Mouse (Mus musculus): ENCODE measurements around the gene Mbnl1. TPM values are rescaled to one million over a fixed set of nuclear protein-coding genes. Genes with fewer than 3 reads are reported as not detected.

Gene Mbnl1
- total and polyA plus RNA-seq, 3 experiments = 174 to 332 (median 249) TPM

DNA sequence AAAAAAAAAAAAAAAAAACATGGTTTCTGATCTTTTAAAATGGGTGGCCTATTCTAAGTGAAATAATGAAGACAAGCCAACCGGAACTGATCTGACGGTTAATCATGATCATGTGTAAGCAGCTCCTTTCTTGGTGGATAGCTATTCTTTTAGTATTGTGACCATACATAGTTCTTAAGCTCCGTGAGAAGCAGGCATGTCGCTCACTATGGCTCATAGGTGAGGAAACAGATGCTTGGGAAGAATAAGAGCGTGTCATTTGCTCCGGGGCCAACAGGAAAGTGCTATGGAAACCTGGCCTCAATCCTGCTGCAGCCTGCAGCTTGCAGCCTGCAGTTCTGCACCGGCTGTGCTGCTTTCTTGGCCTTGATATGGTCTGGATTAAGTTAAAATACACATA is 40.7 kb downstream of the Mbnl1 start:
- no peaks in the 10 kb centered on the region for H3K9me3 ChIP-seq (replicated peaks; ENCODE audit: low read length)
- peaks cover 79% of the 10 kb centered on the region for H3K79me2 ChIP-seq (replicated peaks; ENCODE audit: control insufficient read depth, extremely low read depth, insufficient read depth, poor library complexity, severe bottlenecking)
- dilution Hi-C loops (cut with MboI; ENCODE audit: extremely low pct_ligation_motif_present, extremely low pct_unique_long_range_greater_than_20kb, low sequenced_read_pairs) = no loop called here
- H3K36me3 ChIP-seq (replicated peaks in 1 of 2; ENCODE audit: control insufficient read depth in 1 of 2, insufficient read depth in 1 of 2, low read length in 1 of 2) = peaks cover 1 to 37% of the 10 kb centered on the region in 2 experiments
- peaks cover 12 to 83% of the 10 kb centered on the region in 2 experiments for H3K4me1 ChIP-seq (ENCODE audit: control insufficient read depth in 1 of 2, insufficient read depth in 2 of 2)
- in situ Hi-C loops (cut with MboI; ENCODE audit: low pct_ligation_motif_present, low pct_unique_long_range_greater_than_20kb, low sequenced_read_pairs) = no loop called here
- TF ChIP-seq SIN3A (IDR thresholded peaks at IDR 0.05; ENCODE audit: low read length) (no peak), MYC (IDR thresholded peaks at IDR 0.05; ENCODE audit: low read depth, low read length) (no peak), UBTF (IDR thresholded peaks at IDR 0.05; ENCODE audit: low read depth, low read length) (no peak), ZMIZ1 (IDR thresholded peaks at IDR 0.05; ENCODE audit: low read depth, low read length) (no peak), MXI1 (IDR thresholded peaks at IDR 0.05; ENCODE audit: low read depth, low read length) (no peak), PAX5 (IDR thresholded peaks at IDR 0.05; ENCODE audit: low read length) (no peak), ZC3H11A (IDR thresholded peaks at IDR 0.05; ENCODE audit: low read depth, low read length) (no peak), EP300 (IDR thresholded peaks at IDR 0.05; ENCODE audit: low read length) (no peak)
- H3K4me3 ChIP-seq (replicated peaks in 1 of 3; ENCODE audit: low read depth in 2 of 3, low read length in 2 of 3, poor library complexity in 1 of 3) = no peak overlapping the region
- H3K27ac ChIP-seq (ENCODE audit: insufficient read depth, low read depth) = no peak overlapping the region
- H3K9ac ChIP-seq (ENCODE audit: insufficient read depth, low read depth) = no peak overlapping the region
- H3K4me2 ChIP-seq (ENCODE audit: insufficient read depth, low read depth, poor library complexity, severe bottlenecking) = no peak overlapping the region
- no peaks in the 10 kb centered on the region for H3K27me3 ChIP-seq (replicated peaks)
- no peak for DNase-seq (ENCODE audit: extremely low read depth)

GRCm38 (mm10) chr3:60513746-60514145 is 41.1 kb downstream of the Mbnl1 start:
- Histone ChIP-seq H3K9ac (ENCODE audit: insufficient read depth, low read depth) (no peak overlapping the region), H3K27ac (ENCODE audit: insufficient read depth, low read depth) (no peak overlapping the region), H3K9me3 (replicated peaks; ENCODE audit: low read length) (no peaks in the 10 kb centered on the region), H3K27me3 (replicated peaks) (no peaks in the 10 kb centered on the region), H3K4me2 (ENCODE audit: insufficient read depth, low read depth, poor library complexity, severe bottlenecking) (no peak overlapping the region), H3K36me3 (replicated peaks in 1 of 2; ENCODE audit: control insufficient read depth in 1 of 2, insufficient read depth in 1 of 2, low read length in 1 of 2) (peaks cover 0 to 34% of the 10 kb centered on the region in 2 experiments), H3K4me3 (replicated peaks in 1 of 3; ENCODE audit: low read depth in 2 of 3, low read length in 2 of 3, poor library complexity in 1 of 3) (no peak overlapping the region), H3K4me1 (ENCODE audit: control insufficient read depth in 1 of 2, insufficient read depth in 2 of 2) (peaks cover 11 to 83% of the 10 kb centered on the region in 2 experiments), H3K79me2 (replicated peaks; ENCODE audit: control insufficient read depth, extremely low read depth, insufficient read depth, poor library complexity, severe bottlenecking) (peaks cover 77% of the 10 kb centered on the region)
- dilution Hi-C loops (cut with MboI; ENCODE audit: extremely low pct_ligation_motif_present, extremely low pct_unique_long_range_greater_than_20kb, low sequenced_read_pairs) = no loop called here
- DNase-seq (ENCODE audit: extremely low read depth) = no peak
- in situ Hi-C loops (cut with MboI; ENCODE audit: low pct_ligation_motif_present, low pct_unique_long_range_greater_than_20kb, low sequenced_read_pairs) = no loop called here
- TF ChIP-seq USF2 (conservative IDR thresholded peaks at IDR 0.05; ENCODE audit: low read depth, low read length) = no peak
- no peak for TF ChIP-seq NELFE (IDR thresholded peaks at IDR 0.05; ENCODE audit: low read depth, low read length)
- TF ChIP-seq USF1 (IDR thresholded peaks at IDR 0.05; ENCODE audit: low read depth, low read length) = no peak
- TF ChIP-seq CHD2 (IDR thresholded peaks at IDR 0.05; ENCODE audit: low read length) = no peak
- TF ChIP-seq TCF12 (IDR thresholded peaks at IDR 0.05; ENCODE audit: low read depth, low read length) = no peak
- no peak for TF ChIP-seq EP300 (IDR thresholded peaks at IDR 0.05; ENCODE audit: low read length)

DNA sequence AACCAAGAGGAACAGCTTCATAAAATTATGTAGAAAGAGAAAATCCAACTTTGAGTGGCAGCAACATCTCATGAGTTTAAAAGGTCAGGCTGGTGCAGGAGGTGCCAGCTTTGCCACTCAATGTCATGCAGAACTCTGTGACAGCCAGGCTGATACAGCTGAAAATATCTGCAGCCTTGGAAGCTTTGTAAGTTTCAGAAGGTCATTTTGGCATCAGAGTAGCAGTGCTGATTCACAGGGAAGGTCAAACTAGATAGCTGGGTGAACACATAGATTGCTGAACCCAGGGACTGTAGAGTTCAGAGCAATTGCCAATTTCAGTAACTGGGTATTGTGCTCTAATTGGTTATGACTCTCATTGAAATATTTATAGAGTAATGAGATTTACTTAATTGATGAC is 42.8 kb downstream of the Mbnl1 start:
- Histone ChIP-seq H3K4me1 (ENCODE audit: control insufficient read depth in 1 of 2, insufficient read depth in 2 of 2) (peaks cover 8 to 85% of the 10 kb centered on the region in 2 experiments), H3K9ac (ENCODE audit: insufficient read depth, low read depth) (no peak overlapping the region), H3K9me3 (replicated peaks; ENCODE audit: low read length) (no peaks in the 10 kb centered on the region), H3K4me2 (ENCODE audit: insufficient read depth, low read depth, poor library complexity, severe bottlenecking) (no peak overlapping the region), H3K4me3 (replicated peaks in 1 of 3; ENCODE audit: low read depth in 2 of 3, low read length in 2 of 3, poor library complexity in 1 of 3) (no peak overlapping the region), H3K36me3 (replicated peaks in 1 of 2; ENCODE audit: control insufficient read depth in 1 of 2, insufficient read depth in 1 of 2, low read length in 1 of 2) (peaks cover 3 to 31% of the 10 kb centered on the region in 2 experiments), H3K27ac (ENCODE audit: insufficient read depth, low read depth) (0 out of 2 replicates have a peak overlapping the region, but pooled peaks have one; percentile 4), H3K27me3 (replicated peaks) (no peaks in the 10 kb centered on the region), H3K79me2 (replicated peaks; ENCODE audit: control insufficient read depth, extremely low read depth, insufficient read depth, poor library complexity, severe bottlenecking) (peaks cover 76% of the 10 kb centered on the region)
- no peak for DNase-seq (ENCODE audit: extremely low read depth)
- in situ Hi-C loops (cut with MboI; ENCODE audit: low pct_ligation_motif_present, low pct_unique_long_range_greater_than_20kb, low sequenced_read_pairs) = no loop called here
- dilution Hi-C loops (cut with MboI; ENCODE audit: extremely low pct_ligation_motif_present, extremely low pct_unique_long_range_greater_than_20kb, low sequenced_read_pairs) = no loop called here
- no peak for TF ChIP-seq CHD2 (IDR thresholded peaks at IDR 0.05; ENCODE audit: low read length)
- no peak for TF ChIP-seq SIN3A (IDR thresholded peaks at IDR 0.05; ENCODE audit: low read length)
- TF ChIP-seq RCOR1 (conservative IDR thresholded peaks at IDR 0.05; ENCODE audit: low read depth, low read length) = no peak
- no peak for TF ChIP-seq ZKSCAN1 (IDR thresholded peaks at IDR 0.05; ENCODE audit: borderline replicate concordance, low read depth, low read length)

Data from CH12.LX (cell line).